Mouse (Mus musculus): Measurements from ENCODE around the gene Kcnj16. TPM values are rescaled to one million over a fixed set of nuclear protein-coding genes. Genes with fewer than 3 reads are reported as not detected.

Gene Kcnj16
- total and polyA plus RNA-seq, 2 experiments from 2014 or later, result not detected

GRCm38 (mm10) chr11:111057435-111057834 lies 89.6 kb downstream of the Kcnj16 start:
- no peaks in the 10 kb centered on the region for H3K36me3 ChIP-seq (replicated peaks; ENCODE audit: control insufficient read depth, insufficient read depth, low read length)
- no peaks in the 10 kb centered on the region for H3K9me3 ChIP-seq (replicated peaks; ENCODE audit: control insufficient read depth, low read length)
- H3K27ac ChIP-seq (ENCODE audit: low read depth), result no peak overlapping the region
- DNase-seq (ENCODE audit: low spot score) (no peak), ATAC-seq (ENCODE audit: insufficient read depth, low read depth) (no peak)
- TF ChIP-seq CTCF (IDR thresholded peaks at IDR 0.05; ENCODE audit: low read depth) (no peak), EP300 (IDR thresholded peaks at IDR 0.05; ENCODE audit: low read depth) (no peak)
- 95% methylated on average over 4 of the region's 4 CpGs for WGBS
- H3K4me2 ChIP-seq (ENCODE audit: low read depth, low read length), result no peak overlapping the region
- H3K9ac ChIP-seq (replicated peaks; ENCODE audit: low read depth, low read length), result no peak overlapping the region
- H3K27me3 ChIP-seq (ENCODE audit: control insufficient read depth, insufficient read depth, low read length), result no peaks in the 10 kb centered on the region
- H3K4me3 ChIP-seq (ENCODE audit: low read depth, low read length), result no peak overlapping the region
- no peaks in the 10 kb centered on the region for H3K4me1 ChIP-seq (ENCODE audit: control insufficient read depth, insufficient read depth)

- Histone ChIP-seq H3K27me3 (ENCODE audit: control insufficient read depth, insufficient read depth, low read length) (no peaks in the 10 kb centered on the region), H3K36me3 (replicated peaks; ENCODE audit: control insufficient read depth, insufficient read depth, low read length) (no peaks in the 10 kb centered on the region), H3K4me3 (ENCODE audit: low read depth, low read length) (no peak overlapping the region), H3K9me3 (replicated peaks; ENCODE audit: control insufficient read depth, low read length) (no peaks in the 10 kb centered on the region), H3K27ac (ENCODE audit: low read depth) (no peak overlapping the region), H3K4me1 (ENCODE audit: control insufficient read depth, insufficient read depth) (no peaks in the 10 kb centered on the region), H3K4me2 (ENCODE audit: low read depth, low read length) (no peak overlapping the region), H3K9ac (replicated peaks; ENCODE audit: low read depth, low read length) (no peak overlapping the region)
- DNase-seq (ENCODE audit: low spot score), result no peak
- no peak for ATAC-seq (ENCODE audit: insufficient read depth, low read depth)
- TF ChIP-seq CTCF (IDR thresholded peaks at IDR 0.05; ENCODE audit: low read depth), result no peak
- TF ChIP-seq EP300 (IDR thresholded peaks at IDR 0.05; ENCODE audit: low read depth), result no peak
These were observed 91.6 kb downstream of the Kcnj16 start for GRCm38 (mm10) chr11:111059440-111059839.

GRCm38 (mm10) chr11:111060216-111060615 lies 92.4 kb downstream of the Kcnj16 start:
- Histone ChIP-seq H3K36me3 (replicated peaks; ENCODE audit: control insufficient read depth, insufficient read depth, low read length) (no peaks in the 10 kb centered on the region), H3K27ac (ENCODE audit: low read depth) (no peak overlapping the region), H3K4me2 (ENCODE audit: low read depth, low read length) (no peak overlapping the region), H3K27me3 (ENCODE audit: control insufficient read depth, insufficient read depth, low read length) (no peaks in the 10 kb centered on the region), H3K4me3 (ENCODE audit: low read depth, low read length) (no peak overlapping the region), H3K4me1 (ENCODE audit: control insufficient read depth, insufficient read depth) (no peaks in the 10 kb centered on the region), H3K9me3 (replicated peaks; ENCODE audit: control insufficient read depth, low read length) (no peaks in the 10 kb centered on the region), H3K9ac (replicated peaks; ENCODE audit: low read depth, low read length) (no peak overlapping the region)
- no peak for ATAC-seq (ENCODE audit: insufficient read depth, low read depth)
- 40% methylated on average over 5 of the region's 5 CpGs for WGBS
- no peak for DNase-seq (ENCODE audit: low spot score)
- TF ChIP-seq CTCF (IDR thresholded peaks at IDR 0.05; ENCODE audit: low read depth) (no peak), EP300 (IDR thresholded peaks at IDR 0.05; ENCODE audit: low read depth) (no peak)

GRCm38 (mm10) chr11:111064751-111065527 lies 97.1 kb downstream of the Kcnj16 start:
- Histone ChIP-seq H3K27me3 (ENCODE audit: control insufficient read depth, insufficient read depth, low read length) (no peaks in the 10 kb centered on the region), H3K4me3 (ENCODE audit: low read depth, low read length) (peak overlapping the region; percentile 66), H3K27ac (ENCODE audit: low read depth) (peak overlapping the region; percentile 84), H3K9ac (replicated peaks; ENCODE audit: low read depth, low read length) (peak overlapping the region; percentile 53), H3K4me2 (ENCODE audit: low read depth, low read length) (peak overlapping the region; percentile 83), H3K4me1 (ENCODE audit: control insufficient read depth, insufficient read depth) (peaks cover 14% of the 10 kb centered on the region), H3K9me3 (replicated peaks; ENCODE audit: control insufficient read depth, low read length) (no peaks in the 10 kb centered on the region), H3K36me3 (replicated peaks; ENCODE audit: control insufficient read depth, insufficient read depth, low read length) (no peaks in the 10 kb centered on the region)
- TF ChIP-seq EP300 (IDR thresholded peaks at IDR 0.05; ENCODE audit: low read depth) (no peak), CTCF (IDR thresholded peaks at IDR 0.05; ENCODE audit: low read depth) (peak; percentile 75)
- DNase-seq (ENCODE audit: low spot score) (peak; percentile 83), ATAC-seq (ENCODE audit: insufficient read depth, low read depth) (no peak)
- WGBS, result under 1% methylated on average over 25 of the region's 25 CpGs

GRCm38 (mm10) chr11:111065635-111066298 lies 97.9 kb downstream of the Kcnj16 start, which contains the start of gene Kcnj2:
Gene Kcnj2, plus strand, starts transcription at chr11:111066164.
- peak; percentile 5; the same call in 1 of the 2 replicates for TF ChIP-seq CTCF (IDR thresholded peaks at IDR 0.05; ENCODE audit: low read depth)
- TF ChIP-seq EP300 (IDR thresholded peaks at IDR 0.05; ENCODE audit: low read depth), result no peak
- no peaks in the 10 kb centered on the region for H3K36me3 ChIP-seq (replicated peaks; ENCODE audit: control insufficient read depth, insufficient read depth, low read length)
- H3K4me1 ChIP-seq (ENCODE audit: control insufficient read depth, insufficient read depth), result peaks cover 16% of the 10 kb centered on the region
- peak within 1 kb of the TSS; percentile 83 for H3K4me2 ChIP-seq (ENCODE audit: low read depth, low read length)
- peak within 1 kb of the TSS; percentile 66 for H3K4me3 ChIP-seq (ENCODE audit: low read depth, low read length)
- H3K27me3 ChIP-seq (ENCODE audit: control insufficient read depth, insufficient read depth, low read length), result no peaks in the 10 kb centered on the region
- H3K9ac ChIP-seq (replicated peaks; ENCODE audit: low read depth, low read length), result peak within 1 kb of the TSS; percentile 73
- peak within 1 kb of the TSS; percentile 84 for H3K27ac ChIP-seq (ENCODE audit: low read depth)
- DNase-seq (ENCODE audit: low spot score), result peak; percentile 94
- peak; percentile 98 for ATAC-seq (ENCODE audit: insufficient read depth, low read depth)
- H3K9me3 ChIP-seq (replicated peaks; ENCODE audit: control insufficient read depth, low read length), result no peaks in the 10 kb centered on the region
- 1% methylated on average over 27 of the region's 28 CpGs for WGBS

Measured in heart, postnatal 0 days (tissue).